Mouse (Mus musculus): Measurements from ENCODE around the gene Rasa2. TPM values are rescaled to one million over a fixed set of nuclear protein-coding genes. Genes with fewer than 3 reads are reported as not detected.

Rasa2 gene
- total and polyA plus RNA-seq, 3 experiments = 9.5 to 11.3 TPM; not detected in 1

DNA sequence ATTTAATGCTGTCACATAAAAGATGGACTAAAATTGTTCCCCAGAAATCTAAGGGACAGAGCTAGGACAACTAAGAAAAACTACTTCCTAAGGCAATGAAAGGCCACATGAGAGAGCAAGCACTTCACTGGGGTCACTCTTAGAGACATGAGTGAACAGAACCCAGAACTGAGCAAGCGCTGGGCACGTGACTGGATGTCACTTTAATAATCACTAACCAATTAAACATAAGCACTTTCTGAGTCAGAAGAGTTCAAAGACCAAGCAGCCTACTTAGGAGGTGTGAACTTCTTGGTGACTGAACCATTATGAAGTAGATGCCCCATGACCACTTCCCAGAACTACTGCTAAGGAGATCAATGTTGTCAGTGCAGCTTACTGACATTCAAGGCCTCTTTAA lies 20.6 kb downstream of the Rasa2 start:
- H3K4me1 ChIP-seq (ENCODE audit: control insufficient read depth in 1 of 2, insufficient read depth in 2 of 2, low read length in 2 of 2) = peaks cover 10 to 16% of the 10 kb centered on the region in 2 experiments
- no peaks in the 10 kb centered on the region for H3K27me3 ChIP-seq (ENCODE audit: control insufficient read depth in 1 of 2, insufficient read depth in 2 of 2, low read length in 2 of 2)
- no peak overlapping the region for H3K27ac ChIP-seq (ENCODE audit: control insufficient read depth, low read depth, low read length)
- H3K4me3 ChIP-seq (ENCODE audit: control insufficient read depth in 1 of 2, insufficient read depth in 1 of 2, low read depth in 2 of 2, low read length in 2 of 2) = no peak overlapping the region
- no peak overlapping the region for H3K9ac ChIP-seq (ENCODE audit: control insufficient read depth, low read depth, low read length, poor library complexity, severe bottlenecking)
- no peaks in the 10 kb centered on the region for H3K9me3 ChIP-seq (replicated peaks; ENCODE audit: insufficient read depth, low read length)
- DNase-seq (ENCODE audit: low read depth, low spot score) = no peak
- peaks cover 4% of the 10 kb centered on the region; the same call in 1 of the 2 replicates for H3K79me2 ChIP-seq (ENCODE audit: control insufficient read depth, insufficient read depth, low read length, poor library complexity)
- peaks cover 16 to 20% of the 10 kb centered on the region in 2 experiments for H3K36me3 ChIP-seq (ENCODE audit: control insufficient read depth in 1 of 2, insufficient read depth in 2 of 2, low read length in 2 of 2)
- no peak for TF ChIP-seq TCF12 (IDR thresholded peaks at IDR 0.05; ENCODE audit: low read depth, low read length)
- no peak for TF ChIP-seq MYC (IDR thresholded peaks at IDR 0.05; ENCODE audit: low read depth, low read length)
- no peak for TF ChIP-seq POLR2AphosphoS2 (IDR thresholded peaks at IDR 0.05; ENCODE audit: low read length)
- TF ChIP-seq MYB (IDR thresholded peaks at IDR 0.05; ENCODE audit: low read depth, low read length) = no peak
- TF ChIP-seq HCFC1 (IDR thresholded peaks at IDR 0.05; ENCODE audit: low read depth, low read length) = no peak
- TF ChIP-seq RCOR1 (IDR thresholded peaks at IDR 0.05; ENCODE audit: low read depth, low read length) = no peak
- TF ChIP-seq ZC3H11A (IDR thresholded peaks at IDR 0.05; ENCODE audit: low read depth, low read length) = no peak
- TF ChIP-seq ETS1 (IDR thresholded peaks at IDR 0.05; ENCODE audit: low read depth, low read length) = no peak
- no peak for TF ChIP-seq MAFK (IDR thresholded peaks at IDR 0.05; ENCODE audit: borderline replicate concordance, low read depth, low read length)
- no peak for TF ChIP-seq SIN3A (IDR thresholded peaks at IDR 0.05; ENCODE audit: low read length)
- TF ChIP-seq USF1 (IDR thresholded peaks at IDR 0.05; ENCODE audit: low read depth, low read length) = no peak
- TF ChIP-seq E2F4 (IDR thresholded peaks at IDR 0.05; ENCODE audit: borderline replicate concordance, low read depth, low read length) = no peak
- TF ChIP-seq TAL1 (IDR thresholded peaks at IDR 0.05; ENCODE audit: low read length) = no peak
- TF ChIP-seq TBP (IDR thresholded peaks at IDR 0.05; ENCODE audit: low read depth, low read length) = no peak
- TF ChIP-seq RAD21 (IDR thresholded peaks at IDR 0.05; ENCODE audit: low read depth, low read length) = no peak
- TF ChIP-seq MEF2A (IDR thresholded peaks at IDR 0.05; ENCODE audit: extremely low read depth, insufficient replicate concordance, low read depth, low read length, poor library complexity, severe bottlenecking) = no peak
- no peak for TF ChIP-seq USF2 (IDR thresholded peaks at IDR 0.05; ENCODE audit: borderline replicate concordance in 1 of 2, insufficient read depth in 1 of 2, low read depth in 1 of 2, low read length in 2 of 2)
- TF ChIP-seq ELF1 (IDR thresholded peaks at IDR 0.05; ENCODE audit: low read depth, low read length) = no peak

DNA sequence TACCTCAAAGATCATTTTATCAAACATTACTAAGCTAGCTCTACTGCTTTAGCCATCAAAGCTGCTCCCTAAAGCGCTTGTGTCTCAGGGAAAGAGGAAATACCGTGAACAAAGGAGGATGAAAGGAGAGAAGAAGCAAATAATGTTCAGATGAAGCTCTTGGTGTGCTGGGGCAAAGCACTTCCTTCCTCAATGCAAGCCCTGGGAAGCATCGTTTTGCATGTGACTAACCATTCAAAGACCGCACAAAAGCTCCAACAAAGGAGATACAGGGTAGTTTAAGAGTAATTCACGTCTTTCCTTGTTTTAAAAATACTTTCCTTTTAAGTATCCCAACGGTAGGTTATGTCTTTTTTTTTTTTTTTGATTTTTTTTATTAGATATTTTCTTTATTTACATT lies 28.0 kb downstream of the Rasa2 start:
- H3K27ac ChIP-seq (ENCODE audit: control insufficient read depth, low read depth, low read length) = no peak overlapping the region
- TF ChIP-seq TAL1 (IDR thresholded peaks at IDR 0.05; ENCODE audit: low read length) (no peak), SMC3 (IDR thresholded peaks at IDR 0.05; ENCODE audit: low read depth, low read length) (no peak), ZC3H11A (IDR thresholded peaks at IDR 0.05; ENCODE audit: low read depth, low read length) (no peak), HCFC1 (IDR thresholded peaks at IDR 0.05; ENCODE audit: low read depth, low read length) (no peak), MAZ (IDR thresholded peaks at IDR 0.05; ENCODE audit: low read depth, low read length) (no peak), NRF1 (IDR thresholded peaks at IDR 0.05; ENCODE audit: insufficient read depth, low read depth, low read length, poor library complexity, severe bottlenecking) (no peak), SIN3A (IDR thresholded peaks at IDR 0.05; ENCODE audit: low read length) (no peak), ZMIZ1 (IDR thresholded peaks at IDR 0.05; ENCODE audit: low read depth, low read length) (no peak), MYB (IDR thresholded peaks at IDR 0.05; ENCODE audit: low read depth, low read length) (no peak), MXI1 (IDR thresholded peaks at IDR 0.05; ENCODE audit: low read depth, low read length) (no peak), MAX (IDR thresholded peaks at IDR 0.05; ENCODE audit: low read length) (no peak), TCF12 (IDR thresholded peaks at IDR 0.05; ENCODE audit: low read depth, low read length) (no peak), ELF1 (IDR thresholded peaks at IDR 0.05; ENCODE audit: low read depth, low read length) (no peak), USF2 (IDR thresholded peaks at IDR 0.05; ENCODE audit: borderline replicate concordance in 1 of 2, insufficient read depth in 1 of 2, low read depth in 1 of 2, low read length in 2 of 2) (no peak), EP300 (IDR thresholded peaks at IDR 0.05; ENCODE audit: low read depth in 1 of 2, low read length in 2 of 2) (no peak), RCOR1 (IDR thresholded peaks at IDR 0.05; ENCODE audit: low read depth, low read length) (no peak), E2F4 (IDR thresholded peaks at IDR 0.05; ENCODE audit: borderline replicate concordance, low read depth, low read length) (no peak)
- no peaks in the 10 kb centered on the region for H3K9me3 ChIP-seq (replicated peaks; ENCODE audit: insufficient read depth, low read length)
- DNase-seq (ENCODE audit: low read depth, low spot score) = no peak
- no peak overlapping the region for H3K4me3 ChIP-seq (ENCODE audit: control insufficient read depth in 1 of 2, insufficient read depth in 1 of 2, low read depth in 2 of 2, low read length in 2 of 2)
- no peaks in the 10 kb centered on the region for H3K79me2 ChIP-seq (ENCODE audit: control insufficient read depth, insufficient read depth, low read length, poor library complexity)
- H3K36me3 ChIP-seq (ENCODE audit: control insufficient read depth in 1 of 2, insufficient read depth in 2 of 2, low read length in 2 of 2) = peaks cover 0 to 29% of the 10 kb centered on the region in 2 experiments; a peak in 2 of 4 replicates
- H3K4me1 ChIP-seq (ENCODE audit: control insufficient read depth in 1 of 2, insufficient read depth in 2 of 2, low read length in 2 of 2) = no peaks in the 10 kb centered on the region
- H3K27me3 ChIP-seq (ENCODE audit: control insufficient read depth in 1 of 2, insufficient read depth in 2 of 2, low read length in 2 of 2) = no peaks in the 10 kb centered on the region
- no peak overlapping the region for H3K9ac ChIP-seq (ENCODE audit: control insufficient read depth, low read depth, low read length, poor library complexity, severe bottlenecking)

All from MEL (cell line).